Mouse (Mus musculus) E14TG2a.4 (cell line): Measurements from ENCODE around the gene Yap1.

Source experiments
- H3K27me3 ChIP-seq: 2 replicates; pipeline ENCODE4 v1.6.1; 2014; ENCODE audit warnings: low read length, control low read depth; ENCODE audit not compliant: insufficient read depth
- H3K36me3 ChIP-seq: 2 replicates; pipeline ENCODE4 v1.6.1; 2014; ENCODE audit warnings: low read length, control low read depth; ENCODE audit not compliant: insufficient read depth
- H3K4me1 ChIP-seq: replicated peaks from 2 replicates; pipeline ENCODE4 v1.6.1; 2014; ENCODE audit warnings: low read depth, low read length, control low read depth
- H3K4me3 ChIP-seq: replicated peaks from 2 replicates; pipeline ENCODE4 v1.5.1; 2014; ENCODE audit warnings: mild to moderate bottlenecking, low read length
- H3K9me3 ChIP-seq: 2 replicates; pipeline ENCODE4 v1.6.1; 2014; ENCODE audit warnings: low read length, control low read depth
- CTCF ChIP-seq: conservative IDR thresholded peaks from 2 replicates; pipeline ENCODE4 v1.5.1; 2014; ENCODE audit warnings: low read length
- NANOG ChIP-seq: IDR thresholded peaks from 2 replicates; pipeline ENCODE4 v1.6.1; 2014; ENCODE audit warnings: borderline replicate concordance, low read length, mixed read lengths
- POU5F1 ChIP-seq: IDR thresholded peaks from 2 replicates; pipeline ENCODE4 v1.6.1; 2014; ENCODE audit warnings: low read length, borderline replicate concordance

The Yap1 gene

GRCm38 (mm10) chr9:7963867-7964266 lies 40.5 kb downstream of the Yap1 start:
- no peaks in the 10 kb centered on the region for H3K27me3 ChIP-seq
- no peaks in the 10 kb centered on the region for H3K9me3 ChIP-seq
- H3K36me3 ChIP-seq: peaks cover 77% of the 10 kb centered on the region
- peaks cover 80% of the 10 kb centered on the region for H3K4me1 ChIP-seq
- no peak overlapping the region for H3K4me3 ChIP-seq
- no peak for TF ChIP-seq POU5F1
- no peak for TF ChIP-seq NANOG
- no peak for TF ChIP-seq CTCF

GRCm38 (mm10) chr9:7962915-7963314 lies 41.5 kb downstream of the Yap1 start:
- Histone ChIP-seq H3K4me1 (peaks cover 89% of the 10 kb centered on the region), H3K4me3 (no peak overlapping the region), H3K27me3 (no peaks in the 10 kb centered on the region), H3K36me3 (peaks cover 76% of the 10 kb centered on the region), H3K9me3 (no peaks in the 10 kb centered on the region)
- TF ChIP-seq CTCF: no peak
- no peak for TF ChIP-seq POU5F1
- TF ChIP-seq NANOG: no peak

GRCm38 (mm10) chr9:7961366-7962160 lies 42.8 kb downstream of the Yap1 start:
- Histone ChIP-seq H3K4me3 (peak overlapping the region; percentile 43), H3K36me3 (peaks cover 75% of the 10 kb centered on the region), H3K9me3 (no peaks in the 10 kb centered on the region), H3K4me1 (peaks cover 95% of the 10 kb centered on the region), H3K27me3 (no peaks in the 10 kb centered on the region)
- TF ChIP-seq POU5F1: no peak
- TF ChIP-seq NANOG: no peak
- no peak for TF ChIP-seq CTCF

- TF ChIP-seq POU5F1: no peak
- no peak for TF ChIP-seq CTCF
- TF ChIP-seq NANOG: no peak
- Histone ChIP-seq H3K4me1 (peaks cover 89% of the 10 kb centered on the region), H3K27me3 (no peaks in the 10 kb centered on the region), H3K36me3 (peaks cover 70% of the 10 kb centered on the region), H3K4me3 (no peak overlapping the region), H3K9me3 (no peaks in the 10 kb centered on the region)
Observed at GRCm38 (mm10) chr9:7960382-7960781, 44.0 kb downstream of the Yap1 start.

GRCm38 (mm10) chr9:7959301-7959700 lies 45.1 kb downstream of the Yap1 start:
- TF ChIP-seq CTCF (no peak), POU5F1 (no peak), NANOG (no peak)

GRCm38 (mm10) chr9:7958025-7958593 lies 46.3 kb downstream of the Yap1 start:
- Histone ChIP-seq H3K36me3 (peaks cover 72% of the 10 kb centered on the region), H3K27me3 (no peaks in the 10 kb centered on the region), H3K4me1 (peaks cover 76% of the 10 kb centered on the region), H3K4me3 (no peak overlapping the region), H3K9me3 (no peaks in the 10 kb centered on the region)
- TF ChIP-seq CTCF (no peak), POU5F1 (no peak), NANOG (no peak)

More at GRCm38 (mm10) chr9:7959301-7959700, 45.1 kb downstream of the Yap1 start:
- H3K9me3 ChIP-seq: no peaks in the 10 kb centered on the region
- H3K4me3 ChIP-seq: no peak overlapping the region
- H3K27me3 ChIP-seq: no peaks in the 10 kb centered on the region
- peaks cover 79% of the 10 kb centered on the region for H3K4me1 ChIP-seq
- H3K36me3 ChIP-seq: peaks cover 77% of the 10 kb centered on the region

- Histone ChIP-seq H3K4me3 (no peak overlapping the region), H3K9me3 (no peaks in the 10 kb centered on the region), H3K36me3 (peaks cover 72% of the 10 kb centered on the region), H3K27me3 (no peaks in the 10 kb centered on the region), H3K4me1 (peaks cover 73% of the 10 kb centered on the region)
- TF ChIP-seq CTCF (no peak), NANOG (no peak), POU5F1 (no peak)
Observed at GRCm38 (mm10) chr9:7957407-7957806, 47.0 kb downstream of the Yap1 start.

- Histone ChIP-seq H3K4me1 (peaks cover 63% of the 10 kb centered on the region), H3K36me3 (peaks cover 78% of the 10 kb centered on the region), H3K4me3 (no peak overlapping the region), H3K27me3 (no peaks in the 10 kb centered on the region), H3K9me3 (no peaks in the 10 kb centered on the region)
- TF ChIP-seq CTCF: no peak
- no peak for TF ChIP-seq NANOG
- no peak for TF ChIP-seq POU5F1
Observed at GRCm38 (mm10) chr9:7956400-7956799, 48.0 kb downstream of the Yap1 start.

- Histone ChIP-seq H3K9me3 (no peaks in the 10 kb centered on the region), H3K27me3 (no peaks in the 10 kb centered on the region), H3K4me1 (peaks cover 34% of the 10 kb centered on the region), H3K4me3 (no peak overlapping the region), H3K36me3 (peaks cover 82% of the 10 kb centered on the region)
- TF ChIP-seq POU5F1: no peak
- no peak for TF ChIP-seq CTCF
- TF ChIP-seq NANOG: no peak
Observed at GRCm38 (mm10) chr9:7952886-7953285, 51.5 kb downstream of the Yap1 start.
